Mouse (Mus musculus) bone marrow, adult 2 months (tissue): Measurements from ENCODE around the gene Jsrp1. TPM values are rescaled to one million over a fixed set of nuclear protein-coding genes. Genes with fewer than 3 reads are reported as not detected.

Experiments
- H3K27ac ChIP-seq: fragments of 200-500 bp; 2 replicates; pipeline ENCODE4 v1.5.1; 2012; ENCODE audit warnings: low read depth, mild to moderate bottlenecking, control low read depth, inconsistent platforms, low read length; ENCODE audit not compliant: control insufficient read depth, poor library complexity, insufficient read depth
- H3K4me1 ChIP-seq: fragments of 200-500 bp; 2 replicates; pipeline ENCODE4 v1.6.1; 2011; ENCODE audit warnings: low read length; ENCODE audit not compliant: control insufficient read depth, insufficient read depth
- H3K4me3 ChIP-seq: fragments of 200-500 bp; replicated peaks from 2 replicates; pipeline ENCODE3; 2011; ENCODE audit warnings: mild to moderate bottlenecking, low read depth, low read length, control low read depth; ENCODE audit not compliant: control insufficient read depth
- CTCF ChIP-seq: fragments of 200-500 bp; IDR thresholded peaks from 2 replicates; pipeline ENCODE4 v1.5.1; 2011; ENCODE audit warnings: low read length, control low read depth; ENCODE audit not compliant: control insufficient read depth, insufficient read depth
- POLR2A ChIP-seq: fragments of 200-500 bp; IDR thresholded peaks from 2 replicates; pipeline ENCODE4 v1.6.1; 2011; ENCODE audit warnings: low read depth, mild to moderate bottlenecking, control low read depth, low read length, borderline replicate concordance; ENCODE audit not compliant: control insufficient read depth
- WGBS: fragments of 180-500 bp; shearing (Covaris S2); methylation state at CpG from one replicate; pipeline ENCODE4 v1.1.7; 2018; 5-methylcytosine and 5-hydroxymethylcytosine counted together
- polyA plus RNA-seq: library from polyadenylated mRNA; stranded (reverse); fragments of >200 nt; gene quantifications from 2 replicates; pipeline ENCODE4 v1.2.4, GENCODE M21; 2011; ENCODE audit warnings: low replicate concordance; ENCODE audit not compliant: missing spikeins, insufficient read depth, insufficient read length

Gene Jsrp1
- polyA plus RNA-seq, result 1.4 TPM in 1 of 2 replicates, not detected in the other

DNA sequence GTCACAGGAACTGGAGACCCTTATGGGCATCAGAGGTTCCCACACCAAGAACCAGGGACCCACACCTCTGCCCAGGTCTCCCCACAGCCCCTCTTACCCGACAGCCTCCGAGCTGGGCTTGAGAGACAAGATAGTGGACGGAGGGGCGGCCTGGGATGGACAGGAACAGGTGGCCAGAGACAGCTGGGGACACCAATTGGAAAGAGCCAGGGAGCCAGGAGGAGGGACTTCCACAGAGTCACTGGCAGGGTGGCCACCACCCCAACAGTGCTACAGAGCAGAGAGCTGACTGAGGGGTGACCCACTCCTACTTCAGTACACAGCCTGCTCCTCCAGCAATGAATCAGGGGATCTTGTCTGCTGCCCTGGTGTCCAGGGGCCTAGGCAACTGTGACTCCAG is at the start of gene Jsrp1:
TSS of gene Jsrp1 (minus strand) at position 133 of the 400 bp plus-strand sequence.
- peaks cover 3% of the 10 kb centered on the region for H3K4me1 ChIP-seq
- no peak within 1 kb of the TSS for H3K4me3 ChIP-seq
- H3K27ac ChIP-seq, result no peak within 1 kb of the TSS
- TF ChIP-seq POLR2A (no peak), CTCF (no peak)
- 89% methylated on average over 4 of the region's 4 CpGs for WGBS

DNA sequence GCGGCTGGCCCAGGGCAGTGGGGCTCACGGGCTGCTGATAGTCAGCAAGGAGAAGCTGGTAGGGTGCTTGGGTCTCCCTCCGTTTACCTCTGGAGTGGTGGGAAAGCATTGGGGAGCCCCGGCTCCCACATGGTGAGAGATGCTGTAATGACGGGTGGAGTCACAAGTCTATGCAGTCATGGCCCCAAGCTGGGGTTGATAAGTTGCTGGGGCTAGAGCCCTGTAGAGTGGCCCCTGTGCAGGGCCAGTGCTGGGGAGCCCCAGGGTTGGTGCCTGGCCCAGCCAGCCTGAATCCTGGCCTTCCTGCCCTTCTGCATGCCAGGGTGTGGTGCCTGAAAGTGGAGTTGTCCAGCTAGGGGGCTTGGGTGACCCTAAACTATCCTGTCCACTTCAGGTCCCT is 49.0 kb upstream of the Jsrp1 start:
- Histone ChIP-seq H3K27ac (peak overlapping the region; percentile 34; the same call in 1 of the 2 replicates), H3K4me3 (no peak overlapping the region), H3K4me1 (peaks cover 4% of the 10 kb centered on the region; the same call in 1 of the 2 replicates)
- no peak for TF ChIP-seq POLR2A
- no peak for TF ChIP-seq CTCF
- 91% methylated on average over 5 of the region's 5 CpGs for WGBS

- peak overlapping the region; percentile 64 for H3K4me3 ChIP-seq
- WGBS, result 62% methylated on average over 7 of the region's 7 CpGs
- TF ChIP-seq CTCF (no peak), POLR2A (peak; percentile 48; the same call in 1 of the 2 replicates)
- peaks cover 6% of the 10 kb centered on the region for H3K4me1 ChIP-seq
- H3K27ac ChIP-seq, result peak overlapping the region; percentile 97
Measured at GRCm38 (mm10) chr10:80858350-80858935, 45.1 kb upstream of the Jsrp1 start.

GRCm38 (mm10) chr10:80857848-80858247 is 44.5 kb upstream of the Jsrp1 start:
- Histone ChIP-seq H3K4me1 (peaks cover 6% of the 10 kb centered on the region), H3K4me3 (peak overlapping the region; percentile 64), H3K27ac (peak overlapping the region; percentile 97)
- no peak for TF ChIP-seq CTCF
- TF ChIP-seq POLR2A, result peak; percentile 88
- WGBS, result 63% methylated on average over 3 of the region's 3 CpGs

GRCm38 (mm10) chr10:80857386-80857785 is 44.1 kb upstream of the Jsrp1 start:
- no peak for TF ChIP-seq CTCF
- no peak for TF ChIP-seq POLR2A
- WGBS, result 52% methylated on average over 8 of the region's 8 CpGs
- H3K4me3 ChIP-seq, result peak overlapping the region; percentile 64
- H3K27ac ChIP-seq, result peak overlapping the region; percentile 97
- H3K4me1 ChIP-seq, result peaks cover 6% of the 10 kb centered on the region

GRCm38 (mm10) chr10:80856908-80857307 is 43.6 kb upstream of the Jsrp1 start:
- TF ChIP-seq CTCF (no peak), POLR2A (peak; percentile 71)
- Histone ChIP-seq H3K4me1 (peaks cover 6% of the 10 kb centered on the region), H3K4me3 (peak overlapping the region; percentile 64), H3K27ac (peak overlapping the region; percentile 97)
- 58% methylated on average over 5 of the region's 5 CpGs for WGBS

GRCm38 (mm10) chr10:80856267-80856666 is 43.0 kb upstream of the Jsrp1 start:
- Histone ChIP-seq H3K4me1 (peaks cover 6% of the 10 kb centered on the region), H3K4me3 (peak overlapping the region; percentile 98), H3K27ac (peak overlapping the region; percentile 97)
- 26% methylated on average over 3 of the region's 3 CpGs for WGBS
- TF ChIP-seq CTCF, result peak; percentile 17; the same call in 1 of the 2 replicates
- TF ChIP-seq POLR2A, result no peak

DNA sequence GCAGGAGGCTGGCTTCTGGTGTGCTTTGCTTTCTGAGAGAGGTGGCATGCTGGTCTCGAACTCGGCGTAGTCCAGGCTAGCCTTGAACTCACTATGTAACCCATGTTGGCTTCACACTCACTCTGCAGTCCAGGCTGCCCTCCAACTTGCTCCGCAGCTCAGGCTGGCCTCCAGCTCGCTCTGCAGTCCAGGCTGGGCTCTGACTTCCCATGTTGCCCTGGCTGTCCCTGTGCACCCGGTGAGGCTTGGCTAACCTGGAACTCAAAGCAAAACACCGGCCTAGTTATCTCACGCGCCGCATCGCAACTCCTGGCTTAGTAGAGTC is 42.4 kb upstream of the Jsrp1 start:
- peak overlapping the region; percentile 97 for H3K27ac ChIP-seq
- peak overlapping the region; percentile 98 for H3K4me3 ChIP-seq
- TF ChIP-seq POLR2A (peak; percentile 45; the same call in 1 of the 2 replicates), CTCF (no peak)
- H3K4me1 ChIP-seq, result peaks cover 6% of the 10 kb centered on the region
- WGBS, result 18% methylated on average over 11 of the region's 11 CpGs
